Mouse (Mus musculus) heart, embryonic 15.5 days (tissue): Measurements from ENCODE around the gene Padi4. TPM values are rescaled to one million over a fixed set of nuclear protein-coding genes. Genes with fewer than 3 reads are reported as not detected.

Experiments
- ATAC-seq: fragments of 200-750 bp; cut with Nextera tagmentation; replicated peaks from 2 replicates; pipeline ENCODE4 v1.8.0; 2017; ENCODE audit warnings: low read depth, moderate TSS enrichment; ENCODE audit not compliant: insufficient number of reproducible peaks, insufficient read depth, low FRiP score
- H3K27ac ChIP-seq: fragments of 300-500 bp; sonication (generic); 2 replicates; pipeline ENCODE4 v1.5.1; 2015; ENCODE audit warnings: mild to moderate bottlenecking, inconsistent platforms
- H3K27me3 ChIP-seq: fragments of 300-500 bp; sonication (generic); 2 replicates; pipeline ENCODE4 v1.6.1; 2015; ENCODE audit warnings: inconsistent platforms
- H3K36me3 ChIP-seq: fragments of 300-500 bp; sonication (generic); 2 replicates; pipeline ENCODE4 v1.6.1; 2015; ENCODE audit warnings: mild to moderate bottlenecking, inconsistent platforms
- H3K4me1 ChIP-seq: fragments of 300-500 bp; sonication (generic); replicated peaks from 2 replicates; pipeline ENCODE4 v1.6.1; 2015; ENCODE audit warnings: inconsistent platforms
- H3K4me2 ChIP-seq: fragments of 300-500 bp; sonication (generic); 2 replicates; pipeline ENCODE4 v1.6.1; 2015; ENCODE audit warnings: inconsistent platforms, mild to moderate bottlenecking, moderate library complexity
- H3K4me3 ChIP-seq: fragments of 300-500 bp; sonication (generic); 2 replicates; pipeline ENCODE4 v1.5.1; 2015; ENCODE audit warnings: mild to moderate bottlenecking, inconsistent platforms
- H3K9ac ChIP-seq: fragments of 300-500 bp; sonication (generic); 2 replicates; pipeline ENCODE4 v1.6.1; 2015; ENCODE audit warnings: mild to moderate bottlenecking, inconsistent platforms
- H3K9me3 ChIP-seq: fragments of 300-500 bp; sonication (generic); replicated peaks from 2 replicates; pipeline ENCODE4 v1.6.1; 2016; ENCODE audit warnings: inconsistent platforms
- WGBS: fragments of 180-500 bp; shearing (Covaris S2); methylation state at CpG from one replicate; pipeline ENCODE4 v1.1.7; 2015; ENCODE audit warnings: mixed read lengths; 5-methylcytosine and 5-hydroxymethylcytosine counted together
- polyA plus RNA-seq: library from polyadenylated mRNA; unstranded; fragments of >200 nt; fragmentation: Nextera tagmentation; extraction: Ambion mirVana; gene quantifications from 2 replicates; pipeline ENCODE4 v1.2.1, GENCODE M21; 2015

The Padi4 gene
- polyA plus RNA-seq, 1 experiment from 2014 or later, result 1.9 TPM

- no peaks in the 10 kb centered on the region for H3K36me3 ChIP-seq
- H3K9ac ChIP-seq, result peak overlapping the region; percentile 53; the same call in 1 of the 2 replicates
- no peaks in the 10 kb centered on the region for H3K9me3 ChIP-seq
- H3K4me1 ChIP-seq, result peaks cover 11% of the 10 kb centered on the region
- peak overlapping the region; percentile 51 for H3K4me3 ChIP-seq
- H3K27ac ChIP-seq, result peak overlapping the region; percentile 69
- peak; percentile 63 for ATAC-seq
- WGBS, result 8% methylated on average over 13 of the region's 13 CpGs
- H3K4me2 ChIP-seq, result peak overlapping the region; percentile 62
- no peaks in the 10 kb centered on the region; the same call in 1 of the 2 replicates for H3K27me3 ChIP-seq
Observed at GRCm38 (mm10) chr4:140770433-140770832, 3.6 kb downstream of the Padi4 start.

GRCm38 (mm10) chr4:140768973-140769372 lies 5.1 kb downstream of the Padi4 start:
- Histone ChIP-seq H3K4me2 (no peak overlapping the region), H3K27me3 (no peaks in the 10 kb centered on the region; the same call in 1 of the 2 replicates), H3K4me1 (peaks cover 11% of the 10 kb centered on the region), H3K4me3 (no peak overlapping the region), H3K9ac (no peak overlapping the region), H3K27ac (no peak overlapping the region), H3K36me3 (no peaks in the 10 kb centered on the region), H3K9me3 (no peaks in the 10 kb centered on the region)
- WGBS, result 87% methylated on average over 5 of the region's 5 CpGs
- no peak for ATAC-seq

GRCm38 (mm10) chr4:140765936-140766335 lies 8.1 kb downstream of the Padi4 start:
- Histone ChIP-seq H3K4me1 (peaks cover 8% of the 10 kb centered on the region), H3K27ac (no peak overlapping the region), H3K9me3 (no peaks in the 10 kb centered on the region), H3K4me3 (no peak overlapping the region), H3K36me3 (no peaks in the 10 kb centered on the region), H3K9ac (no peak overlapping the region), H3K4me2 (no peak overlapping the region), H3K27me3 (no peaks in the 10 kb centered on the region; the same call in 1 of the 2 replicates)
- no peak for ATAC-seq
- WGBS, result 66% methylated on average over 3 of the region's 3 CpGs

- Histone ChIP-seq H3K4me2 (no peak overlapping the region), H3K27me3 (no peaks in the 10 kb centered on the region; the same call in 1 of the 2 replicates), H3K36me3 (no peaks in the 10 kb centered on the region), H3K9me3 (no peaks in the 10 kb centered on the region), H3K4me1 (no peaks in the 10 kb centered on the region), H3K9ac (no peak overlapping the region), H3K27ac (no peak overlapping the region), H3K4me3 (no peak overlapping the region)
- ATAC-seq, result no peak
- WGBS, result 15% methylated on average over 9 of the region's 9 CpGs
Observed at GRCm38 (mm10) chr4:140763158-140763557, 10.9 kb downstream of the Padi4 start.

GRCm38 (mm10) chr4:140761601-140762000 lies 12.4 kb downstream of the Padi4 start:
- Histone ChIP-seq H3K4me3 (no peak overlapping the region), H3K9me3 (no peaks in the 10 kb centered on the region), H3K36me3 (no peaks in the 10 kb centered on the region), H3K27me3 (no peaks in the 10 kb centered on the region), H3K4me2 (no peak overlapping the region), H3K4me1 (0 out of 2 replicates have a peak, but pooled peaks cover 3% of the 10 kb centered on the region), H3K27ac (no peak overlapping the region), H3K9ac (no peak overlapping the region)
- 80% methylated on average over 7 of the region's 7 CpGs for WGBS
- no peak for ATAC-seq

- no peak overlapping the region for H3K9ac ChIP-seq
- WGBS, result 73% methylated on average over 3 of the region's 3 CpGs
- ATAC-seq, result no peak
Observed at GRCm38 (mm10) chr4:140755811-140756210, 18.2 kb downstream of the Padi4 start.

GRCm38 (mm10) chr4:140753366-140753765 lies 20.7 kb downstream of the Padi4 start:
- Histone ChIP-seq H3K27me3 (no peaks in the 10 kb centered on the region; the same call in 1 of the 2 replicates), H3K9ac (no peak overlapping the region), H3K36me3 (no peaks in the 10 kb centered on the region), H3K4me3 (no peak overlapping the region), H3K4me1 (peaks cover 26% of the 10 kb centered on the region), H3K27ac (peak overlapping the region; percentile 58), H3K4me2 (no peak overlapping the region), H3K9me3 (no peaks in the 10 kb centered on the region)
- no peak for ATAC-seq
- WGBS, result 38% methylated on average over 7 of the region's 7 CpGs

More at GRCm38 (mm10) chr4:140755811-140756210, 18.2 kb downstream of the Padi4 start:
- H3K4me3 ChIP-seq, result no peak overlapping the region
- H3K4me2 ChIP-seq, result no peak overlapping the region
- H3K27ac ChIP-seq, result no peak overlapping the region
- peaks cover 12% of the 10 kb centered on the region for H3K4me1 ChIP-seq
- H3K9me3 ChIP-seq, result no peaks in the 10 kb centered on the region
- H3K36me3 ChIP-seq, result no peaks in the 10 kb centered on the region
- no peaks in the 10 kb centered on the region for H3K27me3 ChIP-seq

GRCm38 (mm10) chr4:140750328-140750727 lies 23.7 kb downstream of the Padi4 start:
- H3K4me2 ChIP-seq, result peak overlapping the region; percentile 53
- no peaks in the 10 kb centered on the region for H3K36me3 ChIP-seq
- H3K9me3 ChIP-seq, result no peaks in the 10 kb centered on the region
- no peaks in the 10 kb centered on the region; the same call in 1 of the 2 replicates for H3K27me3 ChIP-seq
- 8% methylated on average over 19 of the region's 19 CpGs for WGBS
- no peak overlapping the region for H3K27ac ChIP-seq
- H3K9ac ChIP-seq, result peak overlapping the region; percentile 34; the same call in 1 of the 2 replicates
- H3K4me1 ChIP-seq, result peaks cover 34% of the 10 kb centered on the region
- peak overlapping the region; percentile 27; the same call in 1 of the 2 replicates for H3K4me3 ChIP-seq
- no peak for ATAC-seq

- Histone ChIP-seq H3K27me3 (peaks cover 4% of the 10 kb centered on the region; the same call in 1 of the 2 replicates), H3K27ac (peak overlapping the region; percentile 84), H3K4me3 (peak overlapping the region; percentile 20; the same call in 1 of the 2 replicates), H3K36me3 (no peaks in the 10 kb centered on the region), H3K4me2 (peak overlapping the region; percentile 37), H3K9ac (peak overlapping the region; percentile 40), H3K4me1 (peaks cover 26% of the 10 kb centered on the region), H3K9me3 (no peaks in the 10 kb centered on the region)
- peak; percentile 79 for ATAC-seq
- 13% methylated on average over 12 of the region's 12 CpGs for WGBS
Observed at GRCm38 (mm10) chr4:140747978-140748377, 26.1 kb downstream of the Padi4 start.

- Histone ChIP-seq H3K4me3 (no peak overlapping the region), H3K9me3 (no peaks in the 10 kb centered on the region), H3K36me3 (no peaks in the 10 kb centered on the region), H3K9ac (no peak overlapping the region), H3K4me1 (peaks cover 16% of the 10 kb centered on the region), H3K27me3 (peaks cover 4% of the 10 kb centered on the region; the same call in 1 of the 2 replicates), H3K4me2 (no peak overlapping the region), H3K27ac (no peak overlapping the region)
- 26% methylated on average over 3 of the region's 3 CpGs for WGBS
- no peak for ATAC-seq
Observed at GRCm38 (mm10) chr4:140744654-140745053, 29.4 kb downstream of the Padi4 start.

GRCm38 (mm10) chr4:140743086-140743485 lies 30.9 kb downstream of the Padi4 start:
- no peak overlapping the region for H3K9ac ChIP-seq
- H3K27me3 ChIP-seq, result peaks cover 4% of the 10 kb centered on the region; the same call in 1 of the 2 replicates
- H3K4me1 ChIP-seq, result peaks cover 8% of the 10 kb centered on the region
- 22% methylated on average over 4 of the region's 4 CpGs for WGBS
- H3K4me2 ChIP-seq, result no peak overlapping the region
- H3K36me3 ChIP-seq, result no peaks in the 10 kb centered on the region
- ATAC-seq, result no peak
- H3K4me3 ChIP-seq, result no peak overlapping the region
- no peaks in the 10 kb centered on the region for H3K9me3 ChIP-seq
- no peak overlapping the region for H3K27ac ChIP-seq

- H3K9me3 ChIP-seq, result no peaks in the 10 kb centered on the region
- 55% methylated on average over 2 of the region's 2 CpGs for WGBS
- ATAC-seq, result no peak
- no peak within 1 kb of the TSS for H3K4me3 ChIP-seq
- H3K9ac ChIP-seq, result no peak within 1 kb of the TSS
- peaks cover 3% of the 10 kb centered on the region for H3K4me1 ChIP-seq
- H3K36me3 ChIP-seq, result no peaks in the 10 kb centered on the region
- H3K27me3 ChIP-seq, result peaks cover 4% of the 10 kb centered on the region; the same call in 1 of the 2 replicates
- no peak within 1 kb of the TSS for H3K27ac ChIP-seq
- no peak within 1 kb of the TSS for H3K4me2 ChIP-seq
Observed at GRCm38 (mm10) chr4:140742543-140742942, 31.5 kb downstream of the Padi4 start, which contains the start of gene Padi6. TSS of gene Padi6 (minus strand) at chr4:140742643.
